Mouse (Mus musculus): Measurements from ENCODE around the gene Wbp1l.

DNA sequence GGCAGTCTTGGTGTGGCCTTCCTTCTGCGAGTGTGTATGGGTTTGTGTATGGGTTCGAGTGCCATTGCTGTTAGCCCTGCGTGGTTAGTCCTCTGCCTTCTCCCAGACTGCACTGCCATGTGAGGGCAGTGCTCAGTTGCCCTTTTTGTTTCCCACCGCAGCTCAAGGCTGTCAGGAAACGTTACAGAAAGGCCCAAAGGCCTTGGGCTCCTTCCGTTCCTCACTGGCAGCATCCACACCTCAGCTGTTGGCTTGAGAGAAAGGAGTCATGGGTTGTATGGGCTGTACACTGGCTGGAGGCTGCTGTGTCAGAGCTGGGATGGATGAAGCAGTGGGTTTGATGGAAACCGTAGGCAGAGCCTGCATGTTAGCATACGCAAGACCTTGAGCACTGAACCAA lies 41.9 kb downstream of the Wbp1l start:
- no peak for TF ChIP-seq POLR2A (IDR thresholded peaks at IDR 0.05; ENCODE audit: insufficient read depth, low read depth, low read length)
- TF ChIP-seq CTCF (IDR thresholded peaks at IDR 0.05; ENCODE audit: insufficient read depth, low read depth, low read length) = no peak
